Mouse (Mus musculus) ES-E14 (cell line): ENCODE data around the gene Map10. TPM values are rescaled to one million over a fixed set of nuclear protein-coding genes. Genes with fewer than 3 reads are reported as not detected.

Source experiments
- DNase-seq: peaks from one replicate; pipeline ENCODE4 v3.0.0-alpha.2; 2013; ENCODE audit warnings: low read depth, low spot score
- H3K27ac ChIP-seq: 2 replicates; pipeline ENCODE4 v1.5.1; 2012; ENCODE audit warnings: low read depth, mild to moderate bottlenecking, low read length, moderate library complexity, mixed read lengths; ENCODE audit not compliant: poor library complexity, insufficient read depth, severe bottlenecking
- H3K36me3 ChIP-seq: 2 replicates; pipeline ENCODE4 v1.6.1; 2012; ENCODE audit warnings: mild to moderate bottlenecking, low read length, moderate library complexity, mixed read lengths; ENCODE audit not compliant: control insufficient read depth, poor library complexity, insufficient read depth, severe bottlenecking
- H3K4me1 ChIP-seq, 2 experiments: fragments of 150-350 bp in 1 of 2; sonication (generic) in 1 of 2; 2 replicates each; pipeline ENCODE4 v1.6.1; 2012; ENCODE audit warnings: low read length in 2 of 2, mild to moderate bottlenecking in 1 of 2, mixed read lengths in 1 of 2; ENCODE audit not compliant: control insufficient read depth in 2 of 2, insufficient read depth in 2 of 2, poor library complexity in 1 of 2
- H3K4me3 ChIP-seq, 2 experiments: fragments of 150-350 bp in 1 of 2; sonication (generic) in 1 of 2; 2 replicates each; pipeline ENCODE4 v1.5.1; 2012; ENCODE audit warnings: low read length in 2 of 2, low read depth in 1 of 2, mild to moderate bottlenecking in 1 of 2, mixed read lengths in 1 of 2; ENCODE audit not compliant: insufficient read depth in 1 of 2, poor library complexity in 1 of 2, severe bottlenecking in 1 of 2
- H3K9ac ChIP-seq: 2 replicates; pipeline ENCODE4 v1.6.1; 2012; ENCODE audit warnings: low read depth, mild to moderate bottlenecking, low read length, mixed read lengths; ENCODE audit not compliant: poor library complexity, insufficient read depth, severe bottlenecking
- H3K9me3 ChIP-seq: fragments of 150-350 bp; sonication (generic); 2 replicates; pipeline ENCODE4 v1.6.1; 2012; ENCODE audit warnings: low read depth, mild to moderate bottlenecking, low read length; ENCODE audit not compliant: control insufficient read depth, insufficient read depth
- CHD2 ChIP-seq: IDR thresholded peaks from 2 replicates; pipeline ENCODE4 v1.6.1; 2014; ENCODE audit warnings: mild to moderate bottlenecking, low read depth, low read length, inconsistent platforms
- HCFC1 ChIP-seq: IDR thresholded peaks from 2 replicates; pipeline ENCODE4 v1.6.1; 2012; ENCODE audit warnings: low read length, inconsistent platforms, borderline replicate concordance; ENCODE audit not compliant: insufficient read depth
- MAFK ChIP-seq: IDR thresholded peaks from 2 replicates; pipeline ENCODE4 v1.6.1; 2014; ENCODE audit warnings: mild to moderate bottlenecking, low read depth, low read length, inconsistent platforms; ENCODE audit not compliant: insufficient read depth
- ZC3H11A ChIP-seq: IDR thresholded peaks from 2 replicates; pipeline ENCODE4 v1.6.1; 2012; ENCODE audit warnings: low read depth, mild to moderate bottlenecking, inconsistent platforms, low read length, borderline replicate concordance
- ZNF384 ChIP-seq: IDR thresholded peaks from 2 replicates; pipeline ENCODE4 v1.6.1; 2012; ENCODE audit warnings: low read depth, low read length, inconsistent platforms
- in situ Hi-C, 2 experiments: fragments of 600-800 bp; cut with MboI; formaldehyde crosslinking; loops; one replicate each; pipeline ENCODE4 v1.15.1; 2025; ENCODE audit warnings: low sequenced_read_pairs in 2 of 2, inconsistent platforms in 1 of 2; ENCODE audit not compliant: unreplicated experiment in 2 of 2
- total RNA-seq: library from RNA; depleted of rRNA; stranded (reverse); fragments of 300-350 nt; gene quantifications from 2 replicates; pipeline ENCODE4 v1.2.3, GENCODE M21; 2012

Gene Map10
- total RNA-seq, 1 experiment, result 6.4 TPM

DNA sequence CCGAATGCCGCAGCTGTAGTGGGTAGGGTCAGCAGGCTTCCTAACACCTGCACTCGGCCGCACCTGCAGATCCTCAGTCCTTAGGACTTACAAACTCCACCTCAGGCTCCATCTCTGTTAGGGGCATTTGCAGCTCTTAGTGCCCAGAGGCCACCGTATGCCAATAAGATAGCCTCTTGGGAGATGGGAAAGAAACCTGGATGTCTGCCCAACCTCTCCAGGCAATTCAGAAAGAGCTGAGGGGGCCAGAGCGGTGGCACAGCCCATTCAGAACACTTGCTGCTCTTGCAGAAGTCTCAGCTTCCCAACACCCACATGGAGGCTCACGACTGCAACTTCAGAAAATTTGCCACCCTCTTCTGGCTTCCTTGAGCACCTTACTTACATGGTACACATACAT is 36.2 kb downstream of the Map10 start:
- Histone ChIP-seq H3K9ac (no peak overlapping the region), H3K4me1 (peaks cover 0 to 15% of the 10 kb centered on the region in 2 experiments), H3K27ac (no peak overlapping the region), H3K36me3 (no peaks in the 10 kb centered on the region), H3K9me3 (no peaks in the 10 kb centered on the region), H3K4me3 (no peak overlapping the region)
- no peak for TF ChIP-seq MAFK
- no peak for TF ChIP-seq ZNF384
- TF ChIP-seq CHD2, result no peak
- TF ChIP-seq ZC3H11A, result no peak
- TF ChIP-seq HCFC1, result no peak
- in situ Hi-C loops, result no loop called here
- DNase-seq, result no peak

DNA sequence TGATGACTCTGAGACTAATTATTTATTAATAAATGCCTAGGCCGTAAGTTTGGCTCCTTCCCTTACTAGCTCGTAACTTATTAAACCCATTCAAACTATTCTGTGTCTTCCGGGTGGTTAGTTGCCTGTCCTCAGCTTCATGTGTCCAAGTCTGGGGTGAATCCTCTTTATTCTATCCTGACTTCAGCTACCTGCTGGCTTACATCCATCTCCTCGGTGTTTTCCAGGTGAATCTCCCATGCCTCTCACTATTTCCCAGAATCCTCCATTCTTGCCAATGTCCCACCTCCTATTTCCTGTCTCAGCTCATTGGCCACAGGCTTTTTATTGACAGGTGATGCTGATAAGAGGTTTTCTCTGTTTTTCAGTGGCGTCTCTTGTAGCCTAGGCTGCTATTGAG is 39.6 kb downstream of the Map10 start:
- no peaks in the 10 kb centered on the region for H3K9me3 ChIP-seq
- no peak overlapping the region for H3K4me3 ChIP-seq
- TF ChIP-seq MAFK, result no peak
- no peak for TF ChIP-seq CHD2
- TF ChIP-seq ZC3H11A, result no peak
- no peak for TF ChIP-seq ZNF384
- no peak for TF ChIP-seq HCFC1
- in situ Hi-C loops, result no loop called here
- no peaks in the 10 kb centered on the region for H3K36me3 ChIP-seq
- H3K27ac ChIP-seq, result no peak overlapping the region
- H3K4me1 ChIP-seq, result 0 out of 4 replicates have a peak, but pooled peaks cover 0 to 3% of the 10 kb centered on the region in 2 experiments
- DNase-seq, result no peak
- H3K9ac ChIP-seq, result no peak overlapping the region

DNA sequence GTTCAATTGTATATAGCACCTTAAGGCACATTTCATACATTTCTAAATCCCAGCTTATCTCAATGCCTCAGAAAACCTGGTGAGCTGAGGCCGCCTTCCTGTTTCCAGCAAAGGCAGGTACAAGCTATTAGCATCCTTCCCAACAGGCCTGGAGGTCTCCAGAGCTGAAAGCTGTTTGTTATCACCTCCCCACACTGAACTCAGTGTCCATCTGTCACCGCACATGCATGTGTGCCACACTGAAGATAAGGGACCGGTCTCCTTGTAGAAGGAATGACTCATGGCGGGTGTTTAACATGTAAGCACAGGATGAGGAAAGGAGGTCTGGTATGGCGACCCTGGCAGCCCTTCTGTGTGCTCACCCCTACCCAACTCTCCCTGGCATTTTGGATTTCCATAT is 41.9 kb downstream of the Map10 start:
- H3K36me3 ChIP-seq, result no peaks in the 10 kb centered on the region
- TF ChIP-seq ZC3H11A, result no peak
- TF ChIP-seq ZNF384, result no peak
- TF ChIP-seq HCFC1, result no peak
- TF ChIP-seq MAFK, result no peak
- TF ChIP-seq CHD2, result no peak
- H3K9me3 ChIP-seq, result no peaks in the 10 kb centered on the region
- no peak overlapping the region for H3K9ac ChIP-seq
- H3K4me1 ChIP-seq, result no peaks in the 10 kb centered on the region
- DNase-seq, result no peak
- H3K4me3 ChIP-seq, result no peak overlapping the region
- no peak overlapping the region for H3K27ac ChIP-seq
- in situ Hi-C loops, result no loop called here

DNA sequence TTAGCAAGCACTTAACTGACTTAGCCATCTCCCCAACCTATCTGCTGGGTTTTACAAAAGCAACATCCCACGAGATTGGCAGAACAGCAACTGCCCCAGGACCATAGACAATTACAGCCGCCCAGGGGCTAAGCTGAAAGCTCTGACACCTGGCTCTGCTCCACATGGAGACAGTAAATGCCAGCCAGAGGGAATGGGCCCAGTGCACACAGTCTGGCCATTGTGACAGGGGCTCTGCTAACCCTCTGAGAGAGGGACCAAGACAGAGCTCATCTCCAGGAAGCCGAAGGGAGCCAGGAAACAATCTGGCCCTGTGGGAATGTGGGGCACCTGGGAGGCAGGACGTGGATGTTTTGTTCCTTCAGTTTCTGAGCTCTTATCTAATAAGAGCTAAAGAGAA is 46.6 kb downstream of the Map10 start:
- H3K9ac ChIP-seq, result no peak overlapping the region
- in situ Hi-C loops, result no loop called here

DNA sequence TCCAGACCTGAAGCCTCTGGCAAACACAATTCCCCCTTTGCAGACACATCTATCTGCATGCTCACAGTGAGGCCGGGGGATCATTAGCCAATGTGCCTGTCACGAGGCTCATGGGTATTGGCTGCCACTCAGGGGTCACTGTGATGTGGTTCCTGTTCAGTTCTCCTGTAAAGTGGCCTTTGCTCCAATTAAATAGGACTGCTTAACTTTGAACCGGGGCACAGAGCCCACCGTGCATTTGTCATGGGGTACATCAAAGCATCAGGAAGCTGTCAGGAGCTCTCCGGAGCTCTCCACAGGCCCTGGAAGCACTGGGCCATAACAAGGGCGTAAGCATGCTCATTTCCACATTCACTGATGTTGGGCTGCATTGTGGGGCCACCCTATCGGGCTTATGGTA is 47.0 kb downstream of the Map10 start:
- TF ChIP-seq ZC3H11A, result no peak
- TF ChIP-seq CHD2, result no peak
- no peak for TF ChIP-seq ZNF384
- no peak for TF ChIP-seq MAFK
- no peak for TF ChIP-seq HCFC1
- Histone ChIP-seq H3K9me3 (no peaks in the 10 kb centered on the region), H3K36me3 (no peaks in the 10 kb centered on the region), H3K27ac (no peak overlapping the region), H3K4me3 (no peak overlapping the region), H3K9ac (no peak overlapping the region), H3K4me1 (peaks cover 0 to 5% of the 10 kb centered on the region in 2 experiments; a peak in 2 of 4 replicates)
- no peak for DNase-seq
- in situ Hi-C loops, result no loop called here

More for the DNA sequence above, 46.6 kb downstream of the Map10 start:
- Histone ChIP-seq H3K4me3 (no peak overlapping the region), H3K36me3 (no peaks in the 10 kb centered on the region), H3K9me3 (no peaks in the 10 kb centered on the region), H3K4me1 (peaks cover 0 to 5% of the 10 kb centered on the region in 2 experiments; a peak in 2 of 4 replicates), H3K27ac (no peak overlapping the region)
- no peak for TF ChIP-seq MAFK
- no peak for TF ChIP-seq HCFC1
- no peak for TF ChIP-seq CHD2
- TF ChIP-seq ZC3H11A, result no peak
- TF ChIP-seq ZNF384, result no peak
- DNase-seq, result no peak
